Mouse (Mus musculus): ENCODE data around the gene Cngb1.
"Not testable (repeated sequence)": the region's sequence is repeated elsewhere in the genome, so short reads cannot be mapped to it uniquely, and the experiment has no call there.

Cngb1 gene

DNA sequence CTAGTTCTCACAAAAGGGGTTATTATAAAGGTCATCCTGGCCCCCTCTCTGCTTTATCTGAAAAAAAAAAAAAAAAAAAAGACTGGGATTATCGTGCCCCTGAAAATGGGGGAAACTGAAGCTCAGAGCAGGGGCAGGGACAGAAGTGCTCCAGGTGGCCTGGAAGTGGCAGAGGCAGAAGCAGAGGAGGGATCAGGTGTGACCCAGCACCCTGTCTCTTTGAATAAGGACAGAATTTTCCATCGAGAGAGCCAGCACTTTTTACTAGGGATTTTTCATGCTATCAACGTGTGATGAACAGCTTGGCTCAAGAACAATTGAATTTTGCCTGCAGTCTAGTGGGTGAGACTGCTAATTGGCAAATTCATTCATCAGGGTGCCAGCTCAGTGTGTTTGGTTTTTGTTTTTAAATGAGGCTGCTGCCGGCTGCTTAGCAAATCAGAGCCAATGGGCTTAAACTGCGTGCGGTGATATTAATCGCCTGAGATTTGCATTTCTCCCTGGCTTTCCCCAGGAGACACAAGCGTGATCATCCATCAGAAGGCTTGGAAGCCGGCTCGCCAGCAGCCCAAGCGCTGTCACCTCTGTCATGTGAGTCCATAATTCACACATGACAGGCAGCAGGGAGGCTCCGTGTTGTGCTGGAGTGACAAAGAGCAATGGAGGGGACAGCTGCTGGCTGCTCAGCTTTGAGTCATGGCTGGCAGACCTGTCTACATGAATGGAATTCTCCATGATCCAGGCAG lies 63.4 kb downstream of the Cngb1 start:
- DNase-seq = no peak

DNA sequence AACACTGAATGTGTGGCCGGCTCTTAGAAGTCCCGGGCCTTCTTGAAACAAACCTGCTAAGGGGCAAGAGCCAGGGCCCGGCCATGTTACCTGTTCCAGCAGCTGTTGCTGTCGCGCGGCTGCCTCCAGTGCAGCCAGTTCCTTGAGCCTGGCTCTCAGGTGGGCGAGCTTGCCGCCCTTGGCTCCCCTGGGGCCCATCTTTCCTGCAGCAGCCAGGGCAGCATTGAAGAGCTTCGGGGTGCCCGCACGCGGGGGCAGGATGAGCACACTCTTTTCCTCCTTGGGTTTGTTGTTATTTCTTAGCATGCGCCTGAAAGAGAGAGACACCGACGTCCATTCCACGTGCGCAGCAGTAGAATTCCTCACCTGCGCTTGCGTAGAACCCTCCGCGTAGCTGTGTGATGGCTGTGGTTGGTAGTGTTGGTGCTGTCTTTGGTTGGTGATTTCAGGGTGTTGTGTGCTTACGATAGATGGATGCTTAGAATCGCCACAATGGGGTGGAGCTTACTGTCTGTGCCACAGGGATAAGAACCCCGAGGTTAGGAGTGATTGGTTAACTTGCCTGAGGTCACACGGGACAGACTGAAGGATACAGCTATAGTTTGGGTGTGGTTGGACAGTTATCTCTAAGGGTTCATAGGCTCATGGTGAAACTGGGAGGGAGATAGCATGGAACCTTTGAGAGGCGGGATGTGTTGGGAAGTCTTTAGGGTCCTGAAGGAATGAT lies 64.1 kb downstream of the Cngb1 start:
- DNase-seq = no peak

DNA sequence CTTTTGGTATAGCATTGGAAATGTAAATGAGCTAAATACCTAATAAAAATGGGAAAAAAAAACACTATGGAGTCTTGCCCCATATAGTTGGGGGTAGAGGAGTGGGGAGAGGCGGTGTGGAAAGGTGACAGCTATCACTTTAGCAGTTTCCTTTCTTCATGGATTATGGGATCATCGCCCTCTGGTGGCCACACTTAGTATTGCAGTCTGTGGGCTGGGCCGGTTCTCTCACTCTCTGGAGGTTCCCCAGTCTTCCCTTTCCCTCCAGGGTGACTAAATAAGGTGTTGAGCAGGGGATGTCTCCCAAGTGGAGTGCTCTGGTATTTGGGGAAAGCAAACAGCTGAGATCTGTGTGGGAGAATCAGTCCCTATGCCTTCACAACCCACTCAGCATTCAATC lies 70.7 kb downstream of the Cngb1 start:
- DNase-seq = peak; percentile 80

DNA sequence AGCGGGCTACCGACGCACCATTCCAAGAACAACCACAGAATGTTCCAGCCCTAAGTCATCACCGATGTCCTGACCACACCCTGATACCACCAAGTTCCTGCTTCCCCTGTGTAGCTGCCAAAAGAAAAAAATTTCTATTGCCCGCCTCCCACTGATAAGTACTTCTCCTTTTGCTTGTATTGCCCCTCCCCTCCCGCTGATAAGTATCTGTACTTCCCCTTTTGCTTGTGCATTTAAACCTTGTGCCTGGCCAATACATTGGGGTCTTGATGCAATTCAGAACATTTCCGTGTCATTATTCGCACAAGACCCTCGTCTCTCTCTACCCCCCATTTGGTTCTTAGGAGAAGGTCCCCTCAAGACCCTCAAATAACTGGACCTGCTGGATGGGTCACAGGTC lies 76.3 kb downstream of the Cngb1 start:
- DNase-seq = not testable (repeated sequence)

DNA sequence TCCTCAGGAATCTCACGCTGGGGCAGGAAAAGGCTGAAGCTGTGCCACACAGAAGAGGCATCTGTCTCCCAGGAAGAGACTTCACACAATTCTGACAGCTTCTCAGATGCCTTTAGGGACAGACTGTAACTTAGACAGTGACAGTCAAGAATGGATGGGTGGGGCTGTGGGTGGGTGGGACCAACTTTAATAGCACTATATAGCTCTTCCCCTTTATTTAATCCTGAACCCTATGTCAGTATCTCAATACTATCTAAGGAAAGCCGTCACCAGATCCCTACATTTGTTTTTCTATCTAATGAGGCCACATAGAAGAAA lies 79.3 kb downstream of the Cngb1 start:
- DNase-seq = no peak

DNA sequence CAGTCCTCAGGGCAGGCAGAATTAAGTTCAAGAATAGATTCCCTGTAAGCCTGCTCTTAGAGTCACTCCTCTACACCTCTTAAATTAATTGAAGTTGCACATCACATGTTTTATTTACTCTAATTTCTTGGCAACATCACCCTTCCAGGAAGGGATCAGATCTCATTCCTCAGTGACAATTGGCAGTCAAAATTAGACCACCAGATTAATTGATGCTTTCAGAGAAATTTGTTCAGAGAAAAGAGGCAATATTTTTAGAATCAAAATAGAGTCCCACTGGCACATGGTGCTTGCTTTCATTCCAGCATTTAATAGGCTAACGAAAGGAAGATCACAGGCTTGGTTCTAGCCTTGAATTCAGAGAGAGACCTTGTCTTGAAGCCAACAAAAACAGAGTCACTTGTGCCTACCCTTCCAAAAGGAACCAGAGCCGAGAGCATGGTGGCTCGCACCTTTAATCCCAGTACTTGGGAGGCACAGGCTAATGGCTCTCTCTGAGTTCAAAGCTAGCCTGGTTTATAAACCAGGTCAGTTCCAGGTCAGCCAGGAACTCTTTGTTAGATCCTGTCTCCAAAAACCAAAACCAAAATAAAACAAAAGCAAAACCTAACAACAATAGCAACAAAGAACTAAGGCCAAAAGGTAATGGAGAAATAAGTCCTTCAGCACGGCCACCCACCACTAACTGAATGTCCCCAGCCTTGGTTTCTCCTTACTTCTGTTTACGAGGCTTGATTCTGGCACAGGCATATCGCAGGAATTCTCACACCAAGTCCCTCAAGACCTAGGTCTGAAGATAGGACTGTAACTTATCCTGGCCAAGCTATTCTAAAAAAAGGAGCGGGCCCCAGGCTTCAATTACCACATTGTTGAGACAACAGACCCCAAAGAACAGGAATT lies 79.9 kb downstream of the Cngb1 start:
- DNase-seq = no peak

DNA sequence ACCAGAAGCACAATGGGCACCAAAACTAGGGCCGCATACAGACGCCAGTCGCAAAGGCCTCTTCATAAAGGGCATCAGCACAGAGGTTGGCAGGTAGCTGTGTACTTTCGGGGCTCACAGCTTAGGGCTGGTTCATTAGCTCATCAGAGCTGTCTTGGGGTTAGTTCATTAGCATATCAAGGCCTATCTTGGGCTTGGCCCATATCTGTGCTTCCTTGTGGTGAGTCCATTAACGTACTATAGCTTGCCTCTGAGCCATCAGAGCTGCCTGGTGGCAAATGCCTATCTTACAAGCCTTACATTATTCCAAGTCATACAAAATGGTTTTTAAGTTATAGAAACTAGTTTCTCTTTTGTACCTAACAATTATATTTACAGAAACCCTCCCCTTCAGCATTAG lies 82.4 kb downstream of the Cngb1 start:
- no peak for DNase-seq

DNA sequence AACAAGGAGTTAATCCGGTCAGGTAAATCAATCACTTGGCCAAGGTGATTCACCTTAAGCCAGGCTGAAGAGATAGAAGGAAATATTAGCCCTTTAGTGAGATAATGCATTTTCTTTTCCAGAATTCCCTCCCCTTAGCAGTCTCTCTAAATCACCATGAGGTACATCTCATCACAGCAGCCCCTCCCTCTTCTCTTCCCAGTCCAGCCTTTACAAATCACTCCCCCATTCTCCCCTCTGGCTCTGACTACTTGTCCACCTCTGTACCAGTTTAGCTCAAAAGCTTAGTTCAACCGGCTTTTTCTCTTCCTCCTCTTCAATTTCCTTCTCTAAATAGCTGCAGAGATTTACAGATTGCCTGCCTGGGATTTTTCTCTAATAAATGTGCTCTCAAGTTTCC lies 85.3 kb downstream of the Cngb1 start:
- no peak for DNase-seq

DNA sequence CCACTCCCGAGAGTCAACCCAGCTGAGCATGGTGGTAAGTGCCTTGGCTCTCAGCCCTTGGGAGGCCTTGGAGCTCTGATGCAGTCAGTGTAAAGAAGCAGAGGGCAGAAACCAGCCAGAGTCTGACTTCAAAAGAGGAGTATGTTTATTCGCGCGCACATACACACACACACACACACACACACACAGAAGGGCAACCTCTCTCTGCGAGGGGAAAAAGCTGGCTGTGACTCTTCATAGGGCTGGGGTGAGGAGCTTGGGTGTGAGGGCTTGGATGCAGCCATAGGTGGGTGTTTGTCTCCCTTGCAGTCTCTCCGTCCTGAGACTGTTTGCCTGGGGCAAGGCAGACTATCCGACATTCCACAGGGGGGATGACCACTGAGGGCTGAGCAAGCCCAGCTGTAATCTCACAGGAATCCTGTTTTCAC lies 85.8 kb downstream of the Cngb1 start:
- no peak for DNase-seq

DNA sequence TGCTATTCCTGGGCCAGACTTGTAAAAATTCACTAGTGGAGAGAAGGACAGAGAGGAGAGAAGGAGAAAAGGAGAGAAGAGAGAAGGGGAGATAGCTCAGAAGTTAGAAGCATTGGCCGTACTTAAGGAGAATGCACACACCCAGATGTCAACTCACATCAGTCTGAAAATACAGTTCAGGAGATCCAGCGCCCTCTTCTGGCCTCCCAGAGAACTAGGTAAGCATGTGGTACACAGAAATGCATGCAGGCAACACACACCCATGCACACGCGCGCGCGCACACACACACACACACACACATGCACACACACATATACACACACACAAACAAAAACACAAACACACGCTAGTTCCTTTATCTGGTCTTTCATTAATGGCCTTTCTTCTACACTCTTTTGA lies 86.8 kb downstream of the Cngb1 start:
- DNase-seq = no peak

DNA sequence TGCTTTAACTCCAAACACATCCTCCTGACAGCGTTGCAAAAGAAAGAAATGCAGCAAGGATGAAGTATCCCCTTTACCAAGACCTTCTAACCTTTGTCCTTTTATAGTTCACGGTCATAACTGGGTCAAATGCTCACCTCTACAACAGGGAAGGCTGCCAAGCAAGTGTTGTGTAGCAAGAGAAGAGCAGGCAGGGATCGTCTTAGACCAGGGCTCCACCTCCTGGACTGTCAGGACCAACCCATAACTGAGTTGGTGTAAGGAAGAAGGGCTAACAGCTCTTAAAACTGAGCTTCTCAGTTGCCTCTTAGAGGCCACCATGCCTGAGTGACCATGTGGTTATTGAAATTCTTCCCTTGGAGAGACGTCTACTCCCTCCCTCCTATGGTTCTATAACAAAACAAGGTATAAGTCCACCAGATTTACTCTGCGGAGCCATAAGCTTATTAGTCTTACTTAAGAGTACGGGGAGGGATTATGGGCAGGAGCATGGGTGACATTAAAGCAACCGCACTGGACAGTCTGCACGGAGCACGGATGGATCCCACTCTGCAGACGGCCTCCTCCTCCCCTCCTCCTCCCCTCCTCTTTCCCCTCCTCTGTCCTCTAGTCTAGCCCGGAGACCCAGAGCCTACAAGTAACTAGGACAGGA lies 90.5 kb downstream of the Cngb1 start:
- DNase-seq = no peak

DNA sequence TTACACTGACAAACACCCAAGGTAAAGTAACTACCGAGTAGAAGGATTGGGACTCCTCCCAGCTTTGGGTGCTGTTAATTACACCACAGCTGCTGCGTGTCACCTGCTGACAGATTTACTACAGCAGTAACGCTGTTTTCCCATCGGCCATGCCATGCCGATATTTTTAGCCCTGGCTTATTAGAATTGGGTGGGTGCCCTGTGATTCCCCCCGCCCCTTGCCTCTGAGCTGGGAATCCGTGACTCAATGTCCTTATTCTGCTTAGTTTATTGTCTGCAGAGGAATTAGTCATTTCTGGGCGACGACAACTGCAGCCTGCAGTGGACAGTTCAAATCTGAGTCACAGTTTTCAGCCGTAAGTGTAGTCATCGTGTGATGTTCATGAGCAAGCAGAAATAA lies 96.5 kb downstream of the Cngb1 start:
- no peak for DNase-seq

DNA sequence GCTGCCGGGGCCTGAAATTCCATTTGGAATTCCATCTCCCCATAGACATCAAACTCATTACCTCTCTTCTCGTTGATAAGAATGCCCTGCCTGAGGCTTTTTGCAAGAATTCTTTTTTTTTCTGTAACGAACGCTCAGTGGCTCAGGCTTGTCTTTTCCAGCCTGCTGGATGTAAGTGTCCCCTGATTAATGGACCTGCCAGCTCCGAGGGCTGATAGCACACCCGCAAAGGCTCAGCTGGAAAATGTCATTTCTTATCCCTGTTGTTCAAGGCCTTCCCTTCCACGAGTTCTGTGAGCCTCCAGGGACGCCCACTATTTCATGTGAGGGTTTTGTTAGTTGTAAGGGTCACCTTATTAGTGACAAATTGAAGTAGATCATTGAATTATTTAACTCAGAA lies 100.4 kb downstream of the Cngb1 start:
- no peak for DNase-seq

DNA sequence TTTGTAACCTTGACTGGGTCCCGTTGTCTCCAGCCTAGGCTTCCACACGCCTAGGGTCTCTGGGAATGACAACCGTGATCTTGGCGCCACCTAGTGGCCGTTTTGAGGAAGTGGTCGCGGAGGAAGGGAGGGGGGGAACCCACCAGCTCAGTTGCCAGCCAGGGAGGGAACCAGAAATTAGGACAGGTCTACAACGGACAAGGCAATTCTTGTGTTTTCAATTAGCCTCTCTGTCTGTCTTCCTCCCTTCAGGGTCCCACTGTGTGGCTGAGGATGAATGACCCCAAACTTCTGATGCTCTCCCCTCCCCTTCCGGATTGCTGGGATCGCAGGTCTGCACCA lies 102.4 kb downstream of the Cngb1 start:
- peak; percentile 70 for DNase-seq

DNA sequence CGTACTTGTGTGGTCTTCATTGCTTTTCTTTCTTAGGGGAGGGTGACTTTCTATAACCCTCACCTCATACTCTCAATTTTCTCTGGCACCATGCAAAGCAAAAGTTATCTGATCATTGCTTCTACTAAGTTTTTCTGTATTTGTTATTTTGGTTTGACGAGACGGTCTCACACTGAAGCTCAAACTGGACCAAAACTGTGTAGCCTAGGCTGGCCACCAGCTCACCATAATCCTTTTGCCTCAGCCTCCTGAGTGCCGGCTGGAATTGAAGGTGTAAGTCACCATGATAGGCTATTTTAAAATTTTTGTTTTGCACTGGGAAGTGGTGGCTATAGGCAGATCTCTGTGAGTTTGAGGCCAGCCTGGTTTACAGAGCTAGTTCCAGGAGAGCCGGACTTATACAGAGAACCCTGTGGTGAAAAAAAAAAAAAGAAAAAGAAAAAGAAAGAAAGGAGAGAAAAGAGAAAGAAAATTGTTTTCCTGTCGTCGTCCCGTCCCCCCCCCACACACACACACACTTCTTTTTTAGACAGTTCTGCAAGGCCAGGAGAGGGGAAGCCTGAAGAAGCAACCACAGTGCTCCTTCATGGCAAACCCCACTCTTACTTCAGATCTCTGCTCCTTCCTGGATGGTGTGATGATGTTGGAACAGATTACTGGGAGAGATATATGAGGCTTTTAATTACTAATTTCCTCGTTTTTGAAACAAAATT lies 102.9 kb downstream of the Cngb1 start:
- DNase-seq = no peak

DNA sequence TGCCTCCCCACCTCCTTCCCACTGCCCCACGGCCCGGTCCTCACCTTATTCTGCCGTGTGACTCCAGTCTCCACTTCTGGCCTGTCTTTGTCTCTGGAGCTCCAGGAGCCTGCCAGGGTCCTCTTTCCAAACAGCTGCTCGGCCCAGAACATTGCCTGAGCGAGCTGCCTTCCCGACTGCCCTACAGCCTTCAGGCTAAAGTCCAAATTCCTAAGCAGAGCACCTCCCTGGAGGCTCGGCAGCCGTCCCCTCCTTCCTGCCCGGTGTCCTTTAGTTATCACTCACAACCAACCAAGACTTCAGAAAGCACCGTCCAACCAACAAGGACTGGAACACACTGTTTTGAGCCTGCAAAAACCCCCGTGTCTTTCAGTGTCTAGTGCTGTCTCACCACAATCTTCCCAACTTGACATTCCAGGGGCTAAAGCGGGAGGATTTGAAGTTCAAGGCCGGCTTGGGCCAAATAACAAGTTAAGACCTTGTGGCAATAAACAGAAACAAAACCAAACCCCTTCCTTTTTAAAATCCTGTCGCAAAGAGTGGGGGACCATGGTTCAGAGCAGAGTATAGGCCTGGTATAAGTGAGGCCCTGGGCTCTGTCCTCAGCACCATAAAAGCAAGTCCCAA lies 103.6 kb downstream of the Cngb1 start, which contains the start of gene Kifc3:
TSS of gene Kifc3 (minus strand) at position 164 of the 627 bp plus-strand sequence.
- DNase-seq = no peak

DNA sequence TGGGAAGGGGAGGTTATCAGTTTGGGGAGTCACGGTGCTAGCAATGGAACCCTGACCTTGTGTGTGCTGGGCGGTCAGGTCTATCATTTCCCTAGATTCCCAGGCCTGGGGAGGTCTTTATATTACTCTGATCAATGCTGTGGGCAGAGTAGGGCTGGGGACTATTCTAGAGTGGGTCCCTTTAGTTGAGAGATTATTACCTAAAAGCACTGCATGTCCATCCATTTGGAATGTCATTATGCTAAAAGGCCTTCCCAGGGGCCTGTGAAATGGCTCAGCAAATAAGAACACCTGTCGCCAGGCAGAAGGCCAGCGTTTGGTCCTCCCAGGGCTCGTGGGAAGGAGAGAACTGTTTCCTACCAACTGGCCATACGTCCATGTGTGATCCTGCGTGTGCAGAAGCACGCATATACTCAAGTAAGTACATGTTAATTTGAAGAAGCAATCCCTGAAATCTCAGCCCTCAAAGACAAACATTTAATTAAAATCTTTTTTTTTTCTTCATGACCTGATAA lies 104.3 kb downstream of the Cngb1 start:
- no peak for DNase-seq

DNA sequence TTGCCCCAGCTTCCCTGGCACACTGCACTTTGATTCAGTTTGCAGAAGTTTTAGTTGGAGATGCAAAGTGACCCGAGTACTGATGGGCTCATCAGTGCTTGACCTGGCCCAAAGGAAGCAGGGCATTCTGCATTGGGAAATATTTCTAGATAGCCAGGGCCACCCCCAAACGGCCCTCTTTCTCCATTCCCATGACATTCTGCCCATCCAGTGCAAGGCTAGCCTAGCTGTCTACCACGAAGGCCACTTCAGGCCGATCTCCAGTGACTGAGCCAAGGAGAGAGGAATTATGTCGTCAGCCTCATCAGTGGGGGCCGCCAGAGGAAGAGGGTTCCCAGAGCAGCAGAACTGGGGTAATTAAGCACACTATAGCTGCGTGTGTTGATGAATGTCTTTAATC lies 104.9 kb downstream of the Cngb1 start:
- DNase-seq = no peak

DNA sequence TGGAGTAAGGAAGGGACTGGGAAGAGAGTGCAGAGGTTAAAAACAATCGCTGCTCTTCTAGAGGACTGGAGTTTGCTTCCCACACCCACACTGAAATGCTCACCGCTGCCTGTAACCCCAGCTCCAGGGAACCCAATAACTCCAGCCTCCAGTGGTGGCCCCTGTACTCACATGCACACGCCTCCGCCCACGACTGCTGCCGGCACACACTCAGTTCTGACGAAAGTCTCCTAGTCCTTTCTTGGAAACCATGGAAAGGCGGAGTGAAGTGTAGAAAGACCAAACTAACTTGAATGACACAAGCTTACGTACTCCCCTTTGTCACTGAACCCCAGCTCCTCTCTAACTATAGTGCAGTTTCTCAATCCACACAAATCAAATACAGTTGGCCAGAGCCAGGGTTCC lies 106.4 kb downstream of the Cngb1 start:
- no peak for DNase-seq

DNA sequence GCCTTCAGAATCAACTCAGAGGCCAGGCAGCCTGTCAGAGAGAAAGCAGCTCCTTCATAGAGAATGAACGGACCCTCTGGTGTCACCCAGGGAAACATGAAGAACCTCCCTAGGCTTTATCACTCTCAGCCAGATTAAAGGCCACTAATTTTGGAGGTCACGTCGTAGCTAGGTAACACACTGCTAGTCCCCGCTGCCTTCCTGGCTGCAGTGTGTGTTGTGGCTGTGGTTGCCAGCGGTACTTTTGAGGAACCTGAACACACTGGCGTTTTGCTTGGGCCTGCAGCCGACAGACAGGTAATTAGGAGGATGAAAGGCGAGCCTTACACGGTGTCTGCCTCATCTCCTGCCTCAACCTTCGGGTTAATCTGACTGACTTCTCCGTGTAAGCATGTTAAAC lies 110.7 kb downstream of the Cngb1 start:
- no peak for DNase-seq

DNA sequence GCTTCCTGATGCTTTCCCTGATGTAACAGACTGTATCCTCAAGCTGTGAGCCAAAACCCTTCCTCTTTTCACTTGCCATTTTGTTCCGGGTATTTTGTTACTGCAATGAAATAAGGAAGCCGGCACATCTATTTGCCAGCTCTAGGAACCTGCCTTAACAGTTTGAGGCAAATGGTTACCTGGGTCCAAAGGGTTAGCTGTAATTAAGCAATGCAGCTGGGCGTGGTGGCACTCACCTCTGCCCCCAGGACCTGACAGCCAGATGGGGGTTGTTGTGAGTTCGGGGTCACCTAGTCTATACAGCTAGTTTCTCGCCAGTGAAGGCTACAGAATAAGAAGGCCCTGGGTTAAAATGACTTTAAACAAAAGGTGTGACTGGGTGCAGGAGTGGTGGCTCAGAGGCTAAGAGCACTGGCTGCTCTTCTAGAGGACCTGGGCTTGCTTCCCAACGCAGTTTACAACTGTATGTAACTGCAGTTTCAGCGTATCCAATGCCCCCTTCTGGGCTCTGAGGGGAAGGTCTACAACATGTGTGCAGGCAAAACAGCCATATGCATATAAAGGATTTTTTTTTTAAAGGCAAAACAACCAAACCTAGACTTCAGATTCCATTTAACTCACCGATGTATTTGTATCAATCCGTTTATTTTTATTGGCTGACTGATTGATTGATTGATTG lies 114.7 kb downstream of the Cngb1 start:
- no peak for DNase-seq

Data from thymus, postnatal 14 days (tissue).